Mouse (Mus musculus) layer of hippocampus, adult 18-20 months (tissue): ENCODE data around the gene Tmem88b. TPM values are rescaled to one million over a fixed set of nuclear protein-coding genes. Genes with fewer than 3 reads are reported as not detected.
A peak's percentile ranks its signal among the peaks of the same experiment; 100 is the strongest.
"Not testable (repeated sequence)": the region's sequence is repeated elsewhere in the genome, so short reads cannot be mapped to it uniquely, and the experiment has no call there.

Source experiments
- DNase-seq, 2 experiments: peaks; one replicate each; pipeline ENCODE4 v3.0.0; 2022; ENCODE audit warnings: low spot score in 2 of 2
- total RNA-seq, 2 experiments: library from RNA; stranded (reverse); gene quantifications; 2 replicates each; pipeline ENCODE4 v1.2.3; 2021

Gene Tmem88b
- total RNA-seq, 2 experiments from 2014 or later: 25.6 to 30.8 TPM

- no peak for DNase-seq
These were observed 4.4 kb upstream of the Tmem88b start, which contains the start of gene Ankrd65 for GRCm38 (mm10) chr4:155790021-155790489. Gene Ankrd65, plus strand, starts transcription at chr4:155790439.

GRCm38 (mm10) chr4:155788833-155789232 lies 3.2 kb upstream of the Tmem88b start:
- DNase-seq: not testable (repeated sequence)

- no peak for DNase-seq
These were observed 2.6 kb upstream of the Tmem88b start for GRCm38 (mm10) chr4:155788300-155788699.

GRCm38 (mm10) chr4:155785246-155785645 lies 428 bp downstream of the Tmem88b start:
- DNase-seq: no peak

GRCm38 (mm10) chr4:155784081-155784701 lies 1.5 kb downstream of the Tmem88b start:
- DNase-seq: peak; percentile 66 to 83

GRCm38 (mm10) chr4:155783486-155784080 lies 2.1 kb downstream of the Tmem88b start:
- no peak for DNase-seq

GRCm38 (mm10) chr4:155780895-155781294 lies 4.8 kb downstream of the Tmem88b start:
- no peak for DNase-seq

GRCm38 (mm10) chr4:155779498-155779897 lies 6.2 kb downstream of the Tmem88b start:
- DNase-seq: no peak

GRCm38 (mm10) chr4:155777816-155778215 lies 7.9 kb downstream of the Tmem88b start:
- no peak for DNase-seq

GRCm38 (mm10) chr4:155776704-155777335 lies 8.9 kb downstream of the Tmem88b start:
- DNase-seq: no peak

- no peak for DNase-seq
These were observed 9.8 kb downstream of the Tmem88b start for GRCm38 (mm10) chr4:155775855-155776254.

GRCm38 (mm10) chr4:155774971-155775740 lies 10.5 kb downstream of the Tmem88b start:
- DNase-seq: no peak

GRCm38 (mm10) chr4:155774280-155774754 lies 11.4 kb downstream of the Tmem88b start, which contains the start of gene Vwa1:
Gene Vwa1, minus strand, starts transcription at chr4:155774698.
- DNase-seq: peak; percentile 79 to 83

GRCm38 (mm10) chr4:155773335-155774078 lies 12.2 kb downstream of the Tmem88b start:
- no peak for DNase-seq

- no peak for DNase-seq
These were observed 12.9 kb downstream of the Tmem88b start for GRCm38 (mm10) chr4:155772786-155773185.

- DNase-seq: no peak
These were observed 14.0 kb downstream of the Tmem88b start for GRCm38 (mm10) chr4:155771706-155772105.

- no peak for DNase-seq
These were observed 15.0 kb downstream of the Tmem88b start for GRCm38 (mm10) chr4:155770626-155771025.

GRCm38 (mm10) chr4:155769880-155770512 lies 15.7 kb downstream of the Tmem88b start:
- DNase-seq: peak; percentile 80 to 93

GRCm38 (mm10) chr4:155769496-155769879 lies 16.2 kb downstream of the Tmem88b start:
- no peak for DNase-seq

GRCm38 (mm10) chr4:155762357-155762756 lies 23.3 kb downstream of the Tmem88b start:
- DNase-seq: no peak
